Mouse (Mus musculus) embryonic fibroblast, embryonic 13.5 days (primary cell): ENCODE measurements around the gene Olfr1054.

Experiments used
- CTCF ChIP-seq: IDR thresholded peaks from 2 replicates; pipeline ENCODE4 v1.5.1; 2011; ENCODE audit warnings: mild to moderate bottlenecking, control low read depth, low read length, moderate library complexity, borderline replicate concordance; ENCODE audit not compliant: insufficient read depth
- POLR2A ChIP-seq: IDR thresholded peaks from 2 replicates; pipeline ENCODE4 v1.6.1; 2011; ENCODE audit warnings: low read depth, mild to moderate bottlenecking, control low read depth, low read length, moderate library complexity

- TF ChIP-seq POLR2A (no peak), CTCF (no peak)
Measured at GRCm38 (mm10) chr2:86362369-86362768, 27.1 kb upstream of the Olfr1054 start, which contains the start of gene Olfr1056.
